Mouse (Mus musculus) stomach, postnatal 0 days (tissue): Measurements from ENCODE around the gene Ift122. TPM values are rescaled to one million over a fixed set of nuclear protein-coding genes. Genes with fewer than 3 reads are reported as not detected.
"Not testable (repeated sequence)": the region's sequence is repeated elsewhere in the genome, so short reads cannot be mapped to it uniquely, and the experiment has no call there.

Source experiments
- ATAC-seq: fragments of 200-750 bp; cut with Nextera tagmentation; 2 replicates; pipeline ENCODE4 v1.8.0; 2017; ENCODE audit not compliant: low FRiP score, low TSS enrichment
- DNase-seq: peaks from one replicate; pipeline ENCODE4 v3.0.0-alpha.2; 2016; ENCODE audit warnings: low spot score
- H3K27ac ChIP-seq: fragments of 300-500 bp; sonication (generic); replicated peaks from 2 replicates; pipeline ENCODE4 v1.5.1; 2014; ENCODE audit warnings: mild to moderate bottlenecking, control low read depth
- H3K27me3 ChIP-seq: fragments of 300-500 bp; sonication (generic); 2 replicates; pipeline ENCODE4 v1.6.1; 2014; ENCODE audit warnings: low read length; ENCODE audit not compliant: control insufficient read depth, insufficient read depth
- H3K36me3 ChIP-seq: fragments of 300-500 bp; sonication (generic); 2 replicates; pipeline ENCODE4 v1.6.1; 2014; ENCODE audit warnings: low read length, mixed read lengths; ENCODE audit not compliant: control insufficient read depth, insufficient read depth
- H3K4me1 ChIP-seq: fragments of 300-500 bp; sonication (generic); replicated peaks from 2 replicates; pipeline ENCODE4 v1.6.1; 2014; ENCODE audit warnings: antibody characterized with exemption; ENCODE audit not compliant: control insufficient read depth, insufficient read depth
- H3K4me2 ChIP-seq: fragments of 300-500 bp; sonication (generic); replicated peaks from 2 replicates; pipeline ENCODE4 v1.6.1; 2014; ENCODE audit warnings: low read depth, mild to moderate bottlenecking, control low read depth, moderate library complexity
- H3K4me3 ChIP-seq: fragments of 300-500 bp; sonication (generic); 2 replicates; pipeline ENCODE4 v1.5.1; 2014; ENCODE audit warnings: low read depth, low read length, control low read depth
- H3K9ac ChIP-seq: fragments of 300-500 bp; sonication (generic); 2 replicates; pipeline ENCODE4 v1.6.1; 2014; ENCODE audit warnings: mild to moderate bottlenecking, low read length, control low read depth, mixed read lengths
- H3K9me3 ChIP-seq: fragments of 300-500 bp; sonication (generic); 2 replicates; pipeline ENCODE4 v1.6.1; 2016; ENCODE audit warnings: low read length; ENCODE audit not compliant: control insufficient read depth
- CTCF ChIP-seq: IDR thresholded peaks from 2 replicates; pipeline ENCODE4 v1.5.1; 2016; ENCODE audit warnings: antibody characterized with exemption, low read depth, mild to moderate bottlenecking, moderate library complexity
- EP300 ChIP-seq: optimal IDR thresholded peaks from 2 replicates; pipeline ENCODE3; 2016; ENCODE audit warnings: antibody characterized with exemption
- WGBS: fragments of 180-500 bp; shearing (Covaris S2); extraction: QIAGEN DNeasy Blood & Tissue Kit; methylation state at CpG from one replicate; pipeline ENCODE4 v1.1.7; 2014; 5-methylcytosine and 5-hydroxymethylcytosine counted together
- polyA plus RNA-seq: library from polyadenylated mRNA; unstranded; fragments of >200 nt; fragmentation: Nextera tagmentation; extraction: Ambion mirVana; gene quantifications from 2 replicates; pipeline ENCODE4 v1.2.1, GENCODE M21; 2015

Gene Ift122
- polyA plus RNA-seq, 1 experiment from 2014 or later: 4.9 TPM

- H3K27me3 ChIP-seq, H3K4me1 ChIP-seq, H3K4me3 ChIP-seq, H3K9ac ChIP-seq, H3K9me3 ChIP-seq, H3K36me3 ChIP-seq: not testable (repeated sequence)
- Histone ChIP-seq H3K4me2 (peak overlapping the region; percentile 19), H3K27ac (0 out of 2 replicates have a peak overlapping the region, but pooled peaks have one; percentile 24)
- ATAC-seq: peak; percentile 95
- WGBS: 6% methylated on average over 5 of the region's 11 CpGs
- peak; percentile 84 for DNase-seq
- TF ChIP-seq CTCF: peak; percentile 82
These were observed 29.3 kb upstream of the Ift122 start for GRCm38 (mm10) chr6:115823850-115824464.

GRCm38 (mm10) chr6:115830779-115831601 lies 22.3 kb upstream of the Ift122 start:
- no peak for ATAC-seq
- DNase-seq: no peak
- H3K9me3 ChIP-seq: no peaks in the 10 kb centered on the region
- H3K4me3 ChIP-seq: no peak overlapping the region
- H3K27me3 ChIP-seq: no peaks in the 10 kb centered on the region
- no peak overlapping the region for H3K9ac ChIP-seq
- 73% methylated on average over 6 of the region's 6 CpGs for WGBS
- no peaks in the 10 kb centered on the region for H3K4me1 ChIP-seq
- H3K4me2 ChIP-seq: no peak overlapping the region
- H3K36me3 ChIP-seq: no peaks in the 10 kb centered on the region
- H3K27ac ChIP-seq: no peak overlapping the region
- TF ChIP-seq CTCF (no peak), EP300 (no peak)

- 83% methylated on average over 2 of the region's 2 CpGs for WGBS
- Histone ChIP-seq H3K27me3 (no peaks in the 10 kb centered on the region), H3K36me3 (no peaks in the 10 kb centered on the region), H3K27ac (no peak overlapping the region), H3K9ac (no peak overlapping the region), H3K4me2 (no peak overlapping the region), H3K9me3 (no peaks in the 10 kb centered on the region), H3K4me3 (no peak overlapping the region), H3K4me1 (no peaks in the 10 kb centered on the region)
- ATAC-seq (no peak; the same call in 1 of the 2 replicates), DNase-seq (no peak)
- TF ChIP-seq CTCF: no peak
- TF ChIP-seq EP300: no peak
These were observed 21.0 kb upstream of the Ift122 start for GRCm38 (mm10) chr6:115832152-115832850.

- Histone ChIP-seq H3K36me3 (no peaks in the 10 kb centered on the region), H3K27me3 (no peaks in the 10 kb centered on the region), H3K9ac (no peak overlapping the region), H3K27ac (no peak overlapping the region), H3K4me1 (no peaks in the 10 kb centered on the region), H3K4me3 (no peak overlapping the region), H3K9me3 (no peaks in the 10 kb centered on the region), H3K4me2 (no peak overlapping the region)
- ATAC-seq: no peak
- TF ChIP-seq EP300: no peak
- TF ChIP-seq CTCF: no peak
- no peak for DNase-seq
These were observed 19.4 kb upstream of the Ift122 start for GRCm38 (mm10) chr6:115833861-115834260.

- peak within 1 kb of the TSS; percentile 27 for H3K4me3 ChIP-seq
- peak within 1 kb of the TSS; percentile 49; the same call in 1 of the 2 replicates for H3K27ac ChIP-seq
- H3K36me3 ChIP-seq: no peaks in the 10 kb centered on the region; the same call in 1 of the 2 replicates
- no peak within 1 kb of the TSS for H3K9ac ChIP-seq
- H3K4me2 ChIP-seq: peak within 1 kb of the TSS; percentile 57
- ATAC-seq: peak; percentile 95
- TF ChIP-seq CTCF (peak; percentile 31), EP300 (no peak)
- H3K27me3 ChIP-seq: no peaks in the 10 kb centered on the region
- DNase-seq: peak; percentile 80
- WGBS: 2% methylated on average over 19 of the region's 19 CpGs
- no peaks in the 10 kb centered on the region for H3K4me1 ChIP-seq
- no peaks in the 10 kb centered on the region for H3K9me3 ChIP-seq
These were observed 15.1 kb upstream of the Ift122 start, which contains the start of gene Efcab12 for GRCm38 (mm10) chr6:115838161-115838597. Gene Efcab12, minus strand, starts transcription at chr6:115838412.
